Mouse (Mus musculus) adrenal gland, adult (tissue): Measurements from ENCODE around the gene Csrp1.

Source experiments
- DNase-seq, 2 experiments: peaks; one replicate each; pipeline ENCODE4 v3.0.0; 2022 to 2023; ENCODE audit warnings: low spot score in 1 of 2; ENCODE audit not compliant: inconsistent age in 2 of 2

Gene Csrp1

GRCm38 (mm10) chr1:135697462-135697861, 22.4 kb upstream of the Csrp1 start:
- no peak for DNase-seq

GRCm38 (mm10) chr1:135698046-135698445, 21.8 kb upstream of the Csrp1 start:
- no peak for DNase-seq

- DNase-seq: no peak
Observed at GRCm38 (mm10) chr1:135698451-135698921, 21.4 kb upstream of the Csrp1 start.

- DNase-seq: peak; percentile 83 to 92
Observed at GRCm38 (mm10) chr1:135698996-135699705, 20.7 kb upstream of the Csrp1 start.

- DNase-seq: no peak
Observed at GRCm38 (mm10) chr1:135699892-135700291, 20.0 kb upstream of the Csrp1 start.

- peak; percentile 58 to 90 for DNase-seq
Observed at GRCm38 (mm10) chr1:135700605-135701004, 19.3 kb upstream of the Csrp1 start.

GRCm38 (mm10) chr1:135701314-135701713, 18.5 kb upstream of the Csrp1 start:
- no peak for DNase-seq

- no peak for DNase-seq
Observed at GRCm38 (mm10) chr1:135702722-135703121, 17.1 kb upstream of the Csrp1 start.

- no peak for DNase-seq
Observed at GRCm38 (mm10) chr1:135704317-135704821, 15.5 kb upstream of the Csrp1 start.

- no peak for DNase-seq
Observed at GRCm38 (mm10) chr1:135708369-135708768, 11.5 kb upstream of the Csrp1 start.

- peak; percentile 46 to 55 for DNase-seq
Observed at GRCm38 (mm10) chr1:135711126-135711525, 8.7 kb upstream of the Csrp1 start.

GRCm38 (mm10) chr1:135714028-135714815, 5.6 kb upstream of the Csrp1 start:
- no peak for DNase-seq

GRCm38 (mm10) chr1:135714901-135715609, 4.8 kb upstream of the Csrp1 start:
- DNase-seq: no peak

GRCm38 (mm10) chr1:135719486-135719885, 375 bp upstream of the Csrp1 start:
- DNase-seq: peak; percentile 68 to 93

- no peak for DNase-seq
Observed at GRCm38 (mm10) chr1:135723016-135723415, 3.2 kb downstream of the Csrp1 start.

GRCm38 (mm10) chr1:135724134-135724533, 4.3 kb downstream of the Csrp1 start:
- DNase-seq: no peak

GRCm38 (mm10) chr1:135725324-135725723, 5.5 kb downstream of the Csrp1 start:
- DNase-seq: no peak

- DNase-seq: peak in 1 of 2 experiments; percentile 55
Observed at GRCm38 (mm10) chr1:135725936-135726335, 6.1 kb downstream of the Csrp1 start.

GRCm38 (mm10) chr1:135728631-135729366, 8.9 kb downstream of the Csrp1 start:
- peak; percentile 87 to 94 for DNase-seq

GRCm38 (mm10) chr1:135729367-135729713, 9.5 kb downstream of the Csrp1 start:
- no peak for DNase-seq

- no peak for DNase-seq
Observed at GRCm38 (mm10) chr1:135729821-135730220, 10.0 kb downstream of the Csrp1 start.
